Mouse (Mus musculus): ENCODE measurements at regions not wholly inside any gene's neighbourhood (a gene's known extent, or its start where the extent isn't known, plus 50 kb on each side); places are given as distances from the start of the nearest gene placed in this dataset.

DNA sequence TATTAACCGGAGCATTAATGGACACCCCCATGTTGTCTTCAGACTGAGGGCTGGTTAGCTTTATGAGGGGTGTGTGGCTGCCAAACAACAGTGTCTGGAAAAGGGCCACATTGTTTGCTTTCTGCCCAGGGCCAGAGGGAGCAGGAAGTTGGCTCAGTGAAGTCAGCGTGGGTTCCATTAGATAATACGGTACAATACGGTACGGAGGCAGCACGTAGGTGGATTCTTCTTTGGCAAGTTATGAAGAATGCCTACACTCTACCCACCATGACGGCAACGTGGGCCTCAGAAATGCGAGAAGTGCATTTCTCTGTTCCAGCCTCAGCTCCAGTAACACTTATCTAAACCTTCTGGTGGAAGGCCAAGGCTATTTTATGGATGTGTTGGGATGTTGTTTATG is 108.2 kb downstream of the Gm10260 start:
- no peak for DNase-seq (ENCODE audit: low read depth, low spot score)

DNA sequence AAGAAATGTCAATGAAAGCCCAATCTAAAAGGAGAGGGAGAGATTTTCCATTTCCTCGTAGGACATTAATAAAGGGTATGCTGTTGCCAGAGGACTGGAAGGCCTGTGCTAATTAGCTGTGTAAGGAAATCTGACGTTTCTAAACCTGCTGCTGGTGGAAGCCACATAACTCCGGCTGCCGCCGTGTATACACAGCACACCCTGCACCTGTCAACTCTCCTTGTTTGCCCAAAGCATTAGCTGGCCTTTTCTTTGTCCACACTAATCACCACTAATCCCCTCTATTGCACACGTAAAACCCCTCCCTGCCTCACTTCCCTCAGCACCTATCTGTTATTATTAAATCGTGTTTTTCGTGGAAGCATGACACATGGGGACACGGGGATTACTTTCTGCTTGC is 108.7 kb downstream of the Gm10260 start:
- no peak for DNase-seq (ENCODE audit: low read depth, low spot score)

DNA sequence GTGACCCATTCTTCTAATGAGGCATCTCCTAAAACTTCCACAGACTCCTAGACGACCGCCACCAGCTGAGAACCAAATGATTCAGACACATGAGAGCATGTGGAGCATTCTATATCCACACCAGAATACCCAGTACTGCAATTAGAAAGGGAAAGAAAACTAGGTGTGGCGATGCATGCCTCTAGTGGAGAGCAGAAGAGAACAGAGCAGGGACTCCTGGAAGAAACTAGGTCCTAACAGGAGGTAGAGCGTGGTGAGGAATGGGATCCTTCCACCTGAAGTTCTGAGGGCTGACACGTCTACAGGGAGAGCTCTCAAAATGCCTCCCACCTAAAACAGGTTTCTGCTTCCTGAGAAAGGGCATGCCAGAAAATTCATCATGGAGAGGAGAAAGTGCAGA is 109.3 kb downstream of the Gm10260 start:
- no peak for DNase-seq (ENCODE audit: low read depth, low spot score)

DNA sequence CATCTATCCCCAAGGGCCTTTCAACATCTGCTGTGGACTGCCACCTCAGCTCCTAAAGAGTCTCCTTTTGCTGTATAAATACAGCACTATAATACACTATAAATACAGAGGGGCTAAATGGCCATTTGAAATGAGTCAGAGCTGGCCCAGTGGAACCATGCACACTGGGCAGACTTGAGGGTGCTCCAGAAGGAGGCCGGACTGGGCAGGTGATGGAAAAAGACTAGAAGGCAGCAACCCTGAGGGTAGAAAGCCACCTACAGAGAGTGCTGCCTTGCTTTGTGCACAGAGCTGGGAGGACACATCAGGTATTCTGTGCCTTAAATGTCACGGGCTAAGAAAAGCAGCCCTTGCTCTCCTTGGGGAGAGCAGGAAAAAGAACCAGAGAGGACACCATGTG is 110.2 kb downstream of the Gm10260 start:
- DNase-seq (ENCODE audit: low read depth, low spot score) = no peak

DNA sequence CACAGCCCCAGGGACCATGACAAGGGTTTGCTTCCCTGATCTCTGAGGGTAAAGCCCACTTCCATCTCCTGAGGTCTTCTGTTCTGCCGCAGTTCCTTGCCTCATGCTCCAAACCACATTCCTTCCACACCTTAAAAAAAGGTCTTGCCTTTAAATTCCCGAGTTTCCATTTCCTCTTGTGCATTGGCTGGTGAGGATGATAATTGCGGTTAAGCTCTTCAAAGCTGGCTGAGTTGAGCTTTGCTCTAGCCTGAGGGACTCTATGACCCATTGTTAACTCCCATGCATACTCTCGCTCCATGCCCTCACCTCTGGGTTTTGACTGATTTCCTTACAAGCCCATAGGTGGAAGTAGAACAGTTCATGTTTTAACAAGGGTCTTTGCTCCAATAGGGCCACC is 112.9 kb downstream of the Gm10260 start:
- DNase-seq (ENCODE audit: low read depth, low spot score) = no peak

DNA sequence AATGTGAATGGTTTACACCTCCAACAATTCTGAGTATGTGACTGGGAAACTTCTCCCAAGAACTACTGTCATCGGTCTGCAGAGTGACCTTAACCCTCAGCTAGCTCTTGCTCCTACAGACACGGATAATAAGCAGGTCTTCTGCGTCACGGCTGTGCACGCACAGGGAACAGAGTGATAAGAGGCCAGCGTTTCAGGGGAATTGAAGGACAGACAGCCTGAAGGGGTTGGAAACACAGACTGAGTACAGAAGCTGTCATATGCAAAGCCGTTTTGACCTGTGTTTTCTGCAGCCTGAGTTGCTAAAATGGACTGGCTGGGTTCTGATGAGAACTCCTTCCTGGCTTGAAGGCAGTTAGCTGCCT is 114.4 kb downstream of the Gm10260 start:
- DNase-seq (ENCODE audit: low read depth, low spot score) = no peak

DNA sequence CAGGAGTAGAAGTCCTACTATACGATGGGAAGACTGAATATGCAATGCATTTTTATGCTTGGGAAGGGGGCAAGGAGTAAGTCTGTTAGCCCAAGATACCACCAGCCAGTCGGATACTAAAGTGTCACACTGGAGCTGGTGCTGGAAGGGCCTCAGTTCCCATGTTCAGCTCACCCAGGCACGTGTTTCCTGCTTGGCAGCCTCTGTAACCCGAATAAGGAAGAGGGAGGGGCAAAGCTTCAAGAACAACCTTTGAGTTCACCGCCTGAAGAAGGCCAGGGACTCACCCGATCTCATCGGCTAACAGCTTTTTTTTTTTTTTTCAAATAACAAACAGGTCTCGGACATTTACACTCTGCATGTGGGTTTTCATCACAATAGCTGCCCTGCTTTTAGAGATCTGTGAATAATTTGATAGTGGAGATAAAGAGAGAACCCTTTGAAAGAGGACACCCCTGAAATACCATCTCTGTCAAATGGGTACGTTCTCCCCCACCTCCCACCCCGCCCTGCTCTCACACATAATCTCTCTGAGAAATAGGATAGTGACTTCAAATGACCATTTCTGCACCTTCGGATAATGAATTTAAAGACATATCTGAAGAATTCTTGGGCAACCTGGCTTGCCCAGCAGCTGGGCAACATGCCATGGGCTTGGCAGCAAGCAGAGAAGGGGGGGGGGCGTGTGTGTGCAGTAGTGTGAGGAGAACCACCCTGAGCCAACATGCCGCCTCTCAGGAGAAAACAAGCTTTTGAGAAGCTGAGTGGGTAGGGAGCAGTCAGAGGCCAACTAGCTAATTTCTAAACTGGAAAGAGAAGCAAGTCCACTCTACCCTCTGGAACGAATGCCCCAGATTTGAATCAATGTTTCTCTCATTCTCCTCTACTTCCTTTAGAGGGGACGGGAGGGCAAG is 115.1 kb downstream of the Gm10260 start:
- DNase-seq (ENCODE audit: low read depth, low spot score) = no peak

DNA sequence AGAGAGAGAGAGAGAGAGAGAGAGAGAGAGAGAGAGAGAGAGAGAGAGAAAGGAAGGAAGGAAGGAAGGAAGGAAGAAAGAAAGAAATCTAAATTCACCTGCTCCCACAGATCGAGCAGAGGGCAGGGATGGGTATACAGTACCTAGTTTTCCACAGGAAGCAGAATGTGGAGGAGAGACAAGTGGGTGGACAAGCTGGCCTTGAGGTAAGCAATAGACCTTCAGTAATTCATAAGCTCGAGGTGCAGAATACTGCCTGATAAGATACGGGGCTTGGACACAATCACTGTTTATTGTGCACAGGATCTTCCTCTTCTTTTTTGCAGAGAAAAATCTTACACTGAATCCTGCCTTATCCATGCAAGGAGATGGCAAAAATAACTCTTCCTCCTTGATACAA is 120.2 kb downstream of the Gm10260 start:
- no peak for DNase-seq (ENCODE audit: low read depth, low spot score)

DNA sequence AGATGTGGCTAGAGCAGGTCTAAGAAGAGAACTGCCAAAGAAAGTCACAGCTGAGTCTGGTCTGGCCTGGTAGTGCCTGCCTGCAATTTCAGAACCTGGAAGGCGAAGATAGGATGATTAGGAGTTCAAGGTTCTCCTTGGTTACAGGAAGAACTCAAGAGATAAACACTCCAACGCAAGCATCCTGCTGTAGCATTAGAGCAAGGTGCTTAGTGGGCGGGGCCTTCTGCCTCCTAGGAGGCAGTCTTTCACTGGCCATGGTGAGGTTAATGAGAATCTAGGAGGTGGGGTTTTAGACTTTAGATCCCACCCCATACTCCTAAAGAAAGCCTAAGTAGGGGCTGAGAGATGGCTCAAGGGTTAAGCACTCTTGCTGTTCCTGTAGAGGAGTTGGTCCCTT is 120.8 kb downstream of the Gm10260 start:
- no peak for DNase-seq (ENCODE audit: low read depth, low spot score)

DNA sequence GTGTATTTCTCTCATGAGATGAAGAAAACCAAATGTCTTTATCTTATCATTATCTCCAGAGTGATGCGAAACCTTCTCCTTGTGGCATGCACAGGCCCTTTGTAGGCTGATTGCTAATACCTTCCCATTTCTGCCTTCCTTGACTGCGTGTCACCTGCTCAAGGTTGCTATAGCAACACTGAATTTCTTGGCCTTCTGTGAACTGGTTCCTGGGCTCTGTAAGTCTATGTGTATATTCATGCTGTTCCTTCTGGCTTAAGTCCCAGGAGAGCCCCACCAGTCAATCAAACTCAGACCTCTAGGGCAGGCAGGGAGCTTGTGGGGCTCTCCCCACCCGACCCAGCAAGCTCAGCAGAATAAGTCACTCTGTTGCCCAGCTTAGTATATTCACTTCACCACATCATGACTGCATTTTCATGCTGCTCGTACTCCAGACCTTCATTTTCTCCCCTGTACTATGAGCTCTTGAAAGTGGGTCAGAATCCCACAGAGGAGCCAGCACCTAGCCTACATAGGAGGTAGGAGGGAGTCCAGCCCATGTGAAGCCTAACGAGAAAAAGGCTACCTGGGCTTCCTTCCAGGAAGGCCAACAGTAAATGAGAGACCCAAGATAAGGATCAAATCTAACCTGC is 121.9 kb downstream of the Gm10260 start:
- DNase-seq (ENCODE audit: low read depth, low spot score) = no peak

DNA sequence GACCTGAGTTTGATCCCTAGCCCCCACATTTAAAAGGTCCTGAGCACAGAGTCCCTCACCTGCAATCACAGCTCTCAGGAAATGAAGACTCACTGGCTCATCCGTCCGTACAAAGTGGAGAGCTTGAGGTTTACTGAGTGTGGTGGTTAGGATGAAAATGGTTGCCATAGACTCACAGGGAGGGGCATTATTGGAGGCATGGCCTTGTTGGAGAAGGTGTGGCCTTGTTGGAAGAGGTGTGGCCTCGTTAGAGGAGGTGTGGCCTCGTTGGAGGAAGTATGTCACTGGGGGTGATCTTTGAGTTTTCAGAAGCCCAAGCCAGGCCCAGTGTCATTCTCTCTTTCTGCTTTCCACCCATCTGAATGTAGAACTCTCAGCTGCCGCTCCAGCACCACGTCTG is 122.9 kb downstream of the Gm10260 start:
- no peak for DNase-seq (ENCODE audit: low read depth, low spot score)

DNA sequence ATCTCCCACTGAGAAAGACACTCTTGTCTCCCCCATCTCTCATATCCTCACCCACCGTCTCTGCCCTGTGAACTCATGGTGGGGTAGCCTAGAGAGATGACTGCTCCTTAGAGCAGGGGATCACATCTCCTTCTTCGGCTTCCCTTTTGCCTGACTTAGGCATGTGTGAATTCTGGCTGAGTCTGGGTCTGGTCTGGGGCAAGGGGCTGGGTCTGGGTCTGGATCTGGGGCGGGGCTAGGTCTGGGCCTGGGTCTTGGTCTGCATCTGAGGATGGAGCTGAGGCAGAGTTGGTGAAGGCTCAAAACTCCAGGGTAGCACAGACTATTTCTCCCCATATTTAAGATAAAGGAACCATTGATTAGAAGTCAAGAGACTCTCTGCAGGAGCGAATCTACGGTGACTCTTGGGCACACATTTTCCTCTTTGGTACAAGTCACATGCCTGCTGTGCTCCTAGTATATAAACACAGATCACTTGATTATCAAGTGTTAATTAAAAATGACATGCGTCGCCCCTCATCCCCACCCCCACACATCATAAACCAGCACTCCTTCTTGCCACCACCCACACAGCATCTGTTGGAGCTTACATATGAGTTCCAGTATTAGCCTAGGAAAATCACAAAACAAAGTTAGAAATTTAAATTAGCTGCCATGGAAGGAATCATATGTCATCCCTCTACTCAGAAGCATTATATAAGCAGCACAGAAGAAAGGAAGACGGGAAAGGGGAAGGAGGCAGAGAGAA is 126.2 kb downstream of the Gm10260 start:
- DNase-seq (ENCODE audit: low read depth, low spot score) = peak; percentile 88

DNA sequence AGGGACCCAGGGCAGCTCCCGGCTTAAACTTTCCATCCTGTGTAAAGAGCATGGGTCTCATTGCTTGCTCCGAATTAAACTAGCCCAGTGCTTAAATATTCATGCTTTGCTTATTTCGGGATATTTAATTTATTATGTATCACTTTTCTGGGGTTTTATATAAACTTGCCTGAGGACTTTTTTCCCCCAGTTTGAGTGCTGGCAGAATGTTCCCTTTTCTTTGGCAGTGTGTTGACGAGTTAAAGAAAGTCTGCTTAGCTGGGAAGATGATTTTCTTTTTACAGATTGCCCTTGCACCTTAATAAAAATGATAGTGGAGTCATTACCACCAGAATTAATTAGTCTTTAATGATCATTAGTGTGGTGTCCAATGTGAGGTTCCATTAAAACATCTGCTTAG is 126.9 kb downstream of the Gm10260 start:
- DNase-seq (ENCODE audit: low read depth, low spot score) = peak; percentile 77

DNA sequence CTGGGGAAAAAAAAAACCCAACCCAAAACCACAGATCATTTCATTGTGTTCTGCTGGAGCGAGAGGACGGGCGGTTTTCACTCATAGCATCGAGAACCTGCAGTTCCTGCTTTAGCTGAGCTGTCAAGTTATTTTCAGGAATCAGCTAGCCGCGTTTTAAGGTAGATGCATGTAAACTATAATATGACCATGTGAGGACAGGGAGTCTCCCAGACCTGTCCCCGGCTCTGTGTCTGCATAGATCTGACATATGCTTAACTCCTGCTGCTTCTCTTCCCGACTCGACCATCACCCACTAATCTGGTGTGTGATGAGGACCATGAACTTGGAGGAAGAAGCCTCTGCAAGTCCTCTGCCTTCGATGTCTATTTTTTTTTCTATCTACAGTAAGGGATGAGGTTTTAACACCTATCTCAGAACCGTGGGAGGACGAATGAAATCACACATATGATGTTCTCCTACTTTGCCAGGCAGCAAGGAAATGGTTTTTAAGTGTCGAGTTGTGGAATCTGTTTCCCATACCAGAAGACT is 128.5 kb downstream of the Gm10260 start:
- peak; percentile 89 for DNase-seq (ENCODE audit: low read depth, low spot score)

DNA sequence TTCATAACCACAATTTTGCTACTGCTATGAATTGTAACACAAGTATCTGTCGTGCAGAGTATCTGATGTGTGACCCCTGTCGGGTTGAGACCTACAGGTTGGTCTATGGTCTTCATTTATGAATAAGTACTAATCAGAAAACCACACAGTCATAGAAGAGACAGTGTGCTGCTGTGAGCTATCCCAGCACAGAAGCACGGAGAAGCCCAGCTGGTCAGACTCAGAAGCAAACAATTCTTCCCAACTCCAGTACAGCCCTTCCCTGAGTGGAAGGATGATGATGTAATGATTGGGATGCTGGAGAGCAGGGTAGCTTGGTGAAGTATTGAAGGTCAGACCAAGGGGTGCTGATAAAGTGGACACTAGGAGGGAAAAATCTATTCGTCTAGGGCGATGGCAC is 129.5 kb downstream of the Gm10260 start:
- DNase-seq (ENCODE audit: low read depth, low spot score) = no peak

DNA sequence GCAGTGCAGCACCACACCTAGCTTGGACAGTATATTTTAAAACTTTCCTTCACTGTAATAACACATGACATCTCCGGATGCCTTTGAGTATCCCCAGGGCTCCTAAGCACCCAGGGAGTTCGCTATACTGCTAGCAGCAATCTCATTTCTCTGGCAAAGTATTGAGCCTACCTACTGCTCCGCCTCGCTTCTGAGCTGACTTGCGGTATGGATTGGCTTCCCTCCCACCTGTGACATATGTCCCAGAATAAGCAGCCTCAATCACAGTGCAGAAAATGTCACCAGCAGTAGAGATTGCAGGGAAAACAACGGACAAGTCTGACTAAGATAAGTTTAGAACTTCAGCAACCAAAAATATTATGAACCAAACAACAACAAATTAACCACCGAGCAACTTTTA is 131.8 kb downstream of the Gm10260 start:
- peak; percentile 65 for DNase-seq (ENCODE audit: low read depth, low spot score)

DNA sequence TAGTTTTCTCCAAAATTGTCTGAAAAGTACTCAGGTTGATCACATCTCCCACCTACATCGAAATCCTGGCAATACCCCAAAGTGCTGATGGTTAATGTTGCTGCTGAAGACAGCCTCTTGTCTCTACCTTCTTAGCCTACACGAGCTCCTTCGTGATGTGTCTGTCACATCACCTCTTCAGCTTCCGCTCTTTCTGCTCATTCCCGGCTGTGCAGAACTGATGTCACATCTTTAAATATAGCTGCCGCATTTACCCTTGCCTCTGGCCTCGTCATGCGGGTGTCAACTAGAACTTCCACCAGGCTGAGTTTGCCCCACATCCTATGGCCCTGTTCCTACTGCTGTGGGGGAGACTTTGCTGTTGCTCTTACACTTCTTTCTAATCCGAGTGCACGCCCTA is 133.2 kb downstream of the Gm10260 start:
- peak; percentile 64 for DNase-seq (ENCODE audit: low read depth, low spot score)

DNA sequence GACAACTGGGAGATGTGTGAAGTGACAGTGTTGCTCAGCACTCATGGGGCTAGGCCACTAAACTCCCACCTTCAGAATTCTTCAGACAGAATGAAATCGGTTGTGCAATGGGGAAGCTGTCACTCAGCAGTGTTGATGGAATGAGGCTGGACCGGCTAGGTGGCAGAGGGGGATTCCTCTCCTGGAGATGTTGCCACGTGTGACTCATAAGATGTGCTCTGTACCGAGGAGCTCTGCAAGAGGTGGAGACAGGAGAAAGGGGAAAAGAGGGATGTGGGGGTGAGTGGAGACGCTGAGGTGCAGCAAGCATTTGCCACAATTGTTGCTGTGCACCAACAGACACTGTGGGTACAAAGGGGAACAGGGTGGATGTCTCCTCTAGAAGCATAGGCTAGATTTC is 133.6 kb downstream of the Gm10260 start:
- DNase-seq (ENCODE audit: low read depth, low spot score) = no peak

DNA sequence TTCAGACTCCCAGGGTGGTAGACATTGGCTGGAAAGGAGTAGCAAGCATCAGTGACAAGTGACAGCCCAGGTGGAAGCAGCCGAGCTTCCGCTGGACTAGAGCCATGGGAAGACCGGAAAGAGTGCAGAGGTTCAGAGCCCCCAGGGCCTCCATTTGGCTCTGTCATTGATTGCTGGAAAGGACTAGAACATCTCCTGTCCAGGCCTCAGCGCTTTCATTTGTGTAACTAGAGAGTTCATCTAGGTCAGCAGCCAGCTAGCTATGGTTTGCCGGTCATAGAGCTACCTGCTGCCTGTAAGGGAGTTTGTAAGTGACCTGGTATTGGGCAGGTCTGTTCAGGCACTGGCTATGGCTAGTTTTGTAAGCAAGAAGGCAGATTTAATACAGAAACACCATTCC is 134.3 kb downstream of the Gm10260 start:
- no peak for DNase-seq (ENCODE audit: low read depth, low spot score)

DNA sequence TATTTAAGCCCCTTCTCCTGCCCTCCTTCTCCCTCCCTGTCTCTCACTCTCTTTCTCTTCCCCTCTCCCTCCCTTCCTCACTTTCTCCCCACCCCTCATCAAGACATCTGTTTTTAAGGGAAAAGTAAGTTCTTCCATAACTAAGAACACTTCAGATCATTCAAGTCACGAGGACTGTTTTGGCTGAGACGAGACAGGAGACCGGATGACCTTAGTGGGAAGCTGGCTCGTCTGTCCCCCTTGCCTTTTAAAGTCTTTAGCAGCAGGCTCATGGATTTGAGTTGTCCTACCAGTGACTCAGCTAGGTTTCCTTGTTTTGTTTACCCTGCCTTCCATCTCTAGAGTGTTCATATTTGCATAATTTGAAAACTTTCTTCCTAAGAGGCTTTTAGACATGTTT is 135.0 kb downstream of the Gm10260 start:
- no peak for DNase-seq (ENCODE audit: low read depth, low spot score)

DNA sequence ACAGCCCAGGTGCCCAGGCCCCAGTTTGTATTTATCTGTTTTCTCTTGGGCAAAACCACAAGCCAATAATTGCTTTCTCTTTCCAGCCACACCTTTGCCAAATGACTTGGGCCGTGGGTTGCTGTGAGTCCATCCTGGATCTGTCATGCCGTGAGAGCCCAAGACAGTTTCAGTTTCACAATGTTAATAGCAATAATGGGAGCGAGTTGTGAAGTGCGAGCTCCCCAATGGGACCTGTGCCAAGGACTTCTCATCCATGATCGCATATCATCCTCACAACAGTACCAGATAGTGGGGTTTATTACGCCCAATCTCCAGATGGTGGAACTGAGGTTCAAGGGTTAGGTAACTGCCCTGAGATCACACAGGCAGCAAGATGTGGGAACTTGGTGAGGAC is 142.2 kb downstream of the Gm10260 start:
- no peak for DNase-seq (ENCODE audit: low read depth, low spot score)

DNA sequence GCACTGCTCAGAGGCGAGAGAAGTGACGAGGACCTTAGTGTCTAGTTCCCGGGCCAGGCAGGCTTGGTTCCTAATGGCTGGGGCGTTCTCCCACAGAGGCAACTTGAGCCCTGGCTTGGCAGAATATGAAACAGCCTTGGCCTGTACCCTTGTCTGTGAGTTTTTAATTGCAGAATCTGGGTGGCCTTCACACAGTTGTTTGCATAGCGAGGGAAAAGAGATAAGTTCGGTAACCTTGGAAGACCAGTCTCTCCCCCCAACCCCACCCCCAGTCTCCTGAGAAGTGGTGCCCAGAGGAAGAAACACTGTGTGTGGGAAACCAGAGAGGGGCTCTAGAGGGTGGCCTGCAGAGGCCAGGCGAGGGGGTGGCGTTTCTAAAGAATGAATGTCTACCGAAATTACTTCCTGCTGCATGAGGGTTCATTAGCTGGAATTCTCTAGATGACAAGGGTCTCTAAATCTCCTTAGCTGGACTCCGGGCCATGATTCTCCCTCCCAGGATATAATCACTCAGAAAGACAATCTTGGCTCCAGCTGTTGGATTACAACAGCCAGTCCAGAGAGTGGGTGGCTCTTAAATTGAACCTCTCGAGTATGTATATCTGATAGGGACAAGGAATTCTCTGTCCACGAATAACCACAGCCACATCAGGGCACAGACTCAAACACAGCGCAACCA is 142.8 kb downstream of the Gm10260 start:
- DNase-seq (ENCODE audit: low read depth, low spot score) = no peak

Data from telencephalon, adult 2 months (tissue).